Mouse (Mus musculus): Measurements from ENCODE around the gene Polr3h. TPM values are rescaled to one million over a fixed set of nuclear protein-coding genes. Genes with fewer than 3 reads are reported as not detected.
A peak's percentile ranks its signal among the peaks of the same experiment; 100 is the strongest.

Polr3h gene
- total RNA-seq, 2 experiments from 2014 or later: 50.1 to 56.8 TPM

DNA sequence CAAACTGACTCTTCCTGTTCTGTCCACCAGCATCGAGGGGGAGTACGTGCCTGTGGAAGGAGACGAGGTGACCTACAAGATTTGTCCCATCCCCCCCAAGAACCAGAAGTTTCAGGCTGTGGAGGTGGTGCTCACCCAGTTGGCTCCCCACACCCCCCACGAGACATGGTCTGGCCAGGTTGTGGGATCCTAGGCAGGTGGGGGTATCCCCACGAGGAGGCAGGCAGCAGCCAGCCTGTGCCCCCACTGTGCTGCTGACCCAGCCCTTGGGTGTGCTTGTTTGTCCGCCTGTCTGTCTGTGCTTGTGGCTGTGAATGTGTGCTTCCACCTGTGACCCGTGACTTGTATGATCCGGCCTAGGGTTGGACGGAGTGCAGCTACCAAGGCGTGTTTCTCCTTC lies 23.0 kb upstream of the Polr3h start:
- no peak for DNase-seq (ENCODE audit: extremely low spot score in 1 of 2, low spot score in 2 of 2)
- no peak overlapping the region for H3K27ac ChIP-seq
- intact Hi-C loops (cut with DNase I): no loop called here
- H3K4me3 ChIP-seq: no peak overlapping the region
- no peak for TF ChIP-seq CTCF (IDR thresholded peaks at IDR 0.05)

DNA sequence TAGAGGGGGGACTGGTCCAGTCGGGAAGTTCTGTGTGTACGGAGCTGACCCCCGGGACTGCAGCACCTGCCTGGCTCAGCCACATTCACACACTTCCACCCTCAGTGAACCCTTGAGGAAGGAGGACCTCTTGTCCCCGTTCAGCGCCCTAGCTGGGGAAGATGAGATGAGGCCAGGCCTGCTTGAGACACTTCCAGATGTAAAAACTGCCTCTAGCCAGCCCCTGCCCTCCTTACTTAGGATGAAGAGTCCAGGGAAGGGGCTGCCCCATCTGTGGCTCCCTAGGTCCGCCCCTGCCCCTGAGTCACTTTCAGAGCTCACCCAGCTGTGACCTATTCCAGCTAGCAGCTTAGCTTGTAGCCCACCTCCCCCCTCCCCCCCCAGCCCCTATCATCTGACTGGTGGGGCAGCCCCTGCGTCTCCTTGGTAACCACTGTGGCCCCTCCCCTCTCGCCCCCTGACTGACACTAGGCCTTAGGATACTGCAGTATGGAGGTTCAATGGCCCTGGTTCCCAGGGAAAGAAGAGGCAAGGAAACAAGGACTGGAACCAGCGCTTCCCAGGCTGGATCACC lies 17.2 kb upstream of the Polr3h start:
- TF ChIP-seq CTCF (IDR thresholded peaks at IDR 0.05): no peak
- intact Hi-C loops (cut with DNase I): no loop called here
- no peak for DNase-seq (ENCODE audit: extremely low spot score in 1 of 2, low spot score in 2 of 2)
- no peak overlapping the region for H3K4me3 ChIP-seq
- H3K27ac ChIP-seq: no peak overlapping the region

DNA sequence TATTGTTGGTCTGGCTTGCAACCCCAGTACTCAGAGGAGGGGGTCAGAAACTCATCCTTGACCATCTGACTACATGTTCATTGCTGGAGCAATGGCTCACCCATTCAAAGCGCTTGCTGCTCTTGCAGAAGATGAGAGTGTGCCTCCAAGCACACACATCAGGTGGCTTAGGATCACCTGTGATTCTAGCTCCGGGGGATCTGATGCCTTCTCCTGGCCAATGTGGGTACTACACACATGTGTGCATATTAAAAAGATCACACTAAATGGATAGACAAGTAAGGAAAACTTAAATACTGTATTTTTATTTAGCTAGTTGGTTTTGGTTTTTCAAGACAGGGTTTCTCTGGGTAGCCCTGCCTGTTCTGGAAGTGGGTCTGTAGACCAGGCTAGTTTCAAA lies 15.0 kb upstream of the Polr3h start:
- H3K4me3 ChIP-seq: no peak overlapping the region
- TF ChIP-seq CTCF (IDR thresholded peaks at IDR 0.05): peak; percentile 28
- no peak for DNase-seq (ENCODE audit: extremely low spot score in 1 of 2, low spot score in 2 of 2)
- intact Hi-C loops (cut with DNase I): no loop called here
- no peak overlapping the region for H3K27ac ChIP-seq

DNA sequence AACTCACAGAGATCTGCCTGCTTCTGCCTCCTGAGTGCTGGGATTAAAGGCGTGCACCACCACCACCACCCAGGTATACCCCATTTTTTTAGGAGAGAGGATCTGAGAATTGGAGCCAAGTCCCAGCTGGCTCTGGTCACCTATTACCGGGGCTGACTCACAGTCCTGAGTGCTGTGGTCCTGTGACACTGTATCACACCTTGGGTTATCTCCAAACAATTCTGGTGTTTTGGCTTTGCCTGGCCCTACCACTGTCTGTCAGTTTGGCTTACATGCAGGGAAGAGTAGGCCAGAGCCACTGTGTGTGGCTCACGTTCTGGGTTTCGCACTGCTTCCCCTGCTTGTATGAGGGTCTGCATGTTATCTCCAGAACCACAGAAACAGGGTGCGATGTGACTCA lies 14.2 kb upstream of the Polr3h start:
- no peak for TF ChIP-seq CTCF (IDR thresholded peaks at IDR 0.05)
- DNase-seq (ENCODE audit: extremely low spot score in 1 of 2, low spot score in 2 of 2): no peak
- Histone ChIP-seq H3K27ac (no peak overlapping the region), H3K4me3 (no peak overlapping the region)
- intact Hi-C loops (cut with DNase I): no loop called here

DNA sequence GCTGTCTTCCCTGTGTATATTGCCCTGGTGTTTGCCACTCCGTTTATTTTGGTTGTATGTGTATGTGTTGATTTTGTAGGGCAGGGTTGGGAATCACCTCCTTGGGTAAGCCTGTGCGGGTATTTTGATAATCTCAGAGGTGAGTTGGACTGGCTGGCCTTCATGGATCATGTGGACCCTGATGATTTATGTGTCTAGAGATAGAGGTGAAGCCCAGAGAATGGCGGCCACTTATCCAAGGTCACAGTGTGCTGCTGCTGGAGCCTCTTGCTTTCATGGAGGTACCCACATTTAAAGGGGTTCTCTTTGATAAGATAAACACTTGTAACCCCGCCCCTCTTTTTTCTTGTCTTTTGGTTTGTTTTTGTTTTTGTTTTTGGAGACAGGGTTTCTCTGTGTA lies 13.7 kb upstream of the Polr3h start:
- no peak for DNase-seq (ENCODE audit: extremely low spot score in 1 of 2, low spot score in 2 of 2)
- Histone ChIP-seq H3K27ac (peak overlapping the region; percentile 19; the same call in 1 of the 2 replicates), H3K4me3 (no peak overlapping the region)
- TF ChIP-seq CTCF (IDR thresholded peaks at IDR 0.05): no peak
- intact Hi-C loops (cut with DNase I): loop anchor here (2.0 kb wide), 2 partner anchors 17 to 51 kb away; no protein-coding TSS in a partner anchor

DNA sequence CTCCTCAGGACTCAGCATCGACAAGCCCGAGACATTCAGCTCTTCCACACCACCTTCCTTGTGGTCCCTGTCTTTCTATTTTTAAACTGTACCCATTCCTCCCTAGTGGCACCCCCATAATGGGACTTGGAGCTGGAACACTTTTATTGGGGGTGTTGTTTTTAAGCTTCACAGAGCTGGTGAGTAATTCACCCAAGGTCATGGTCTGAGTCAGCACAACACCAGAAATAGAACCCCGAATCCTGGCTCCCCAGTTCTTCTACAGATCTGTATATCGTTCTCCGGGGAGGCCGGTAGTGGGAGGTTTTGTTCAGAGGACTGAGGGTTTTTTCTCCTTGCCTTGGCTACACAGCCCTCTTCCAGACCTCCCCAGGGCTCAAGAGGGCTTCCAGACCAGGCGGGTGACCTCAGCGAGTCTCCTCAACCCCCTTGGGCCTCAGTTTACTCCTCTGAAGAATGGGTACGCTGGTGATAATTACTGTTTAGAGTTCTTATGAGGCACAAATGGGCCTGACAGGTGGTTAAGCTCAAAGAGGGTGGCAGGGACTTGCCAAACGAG lies 13.2 kb upstream of the Polr3h start:
- Histone ChIP-seq H3K4me3 (no peak overlapping the region), H3K27ac (peak overlapping the region; percentile 19; the same call in 1 of the 2 replicates)
- TF ChIP-seq CTCF (IDR thresholded peaks at IDR 0.05): no peak
- no peak for DNase-seq (ENCODE audit: extremely low spot score in 1 of 2, low spot score in 2 of 2)
- intact Hi-C loops (cut with DNase I): loop anchor here (2.0 kb wide), 2 partner anchors 18 to 52 kb away; no protein-coding TSS in a partner anchor

DNA sequence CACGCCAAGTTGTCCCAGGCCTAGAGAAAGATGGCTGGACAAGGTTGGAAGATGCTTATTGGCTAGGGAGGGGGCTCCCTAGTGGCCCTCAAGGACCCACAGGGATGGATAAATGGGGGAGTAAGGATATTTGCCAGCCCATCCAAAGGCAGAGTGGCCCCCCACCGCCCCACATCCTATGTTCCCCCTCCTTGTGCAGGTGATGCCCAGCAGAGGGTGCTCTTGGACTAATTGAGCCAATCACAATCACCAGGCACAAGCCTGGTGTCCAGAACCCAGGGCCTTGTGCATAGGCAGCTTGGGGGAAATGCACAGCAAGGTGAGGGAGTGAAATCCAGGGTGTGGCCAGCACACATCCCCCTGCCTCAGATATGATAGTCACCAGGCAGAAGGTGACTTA lies 12.2 kb upstream of the Polr3h start:
- Histone ChIP-seq H3K4me3 (peak overlapping the region; percentile 64), H3K27ac (peak overlapping the region; percentile 87)
- intact Hi-C loops (cut with DNase I): loop anchor here (2.0 kb wide), 2 partner anchors 19 to 53 kb away; no protein-coding TSS in a partner anchor
- peak; percentile 61 for TF ChIP-seq CTCF (IDR thresholded peaks at IDR 0.05)
- DNase-seq (ENCODE audit: extremely low spot score in 1 of 2, low spot score in 2 of 2): no peak

DNA sequence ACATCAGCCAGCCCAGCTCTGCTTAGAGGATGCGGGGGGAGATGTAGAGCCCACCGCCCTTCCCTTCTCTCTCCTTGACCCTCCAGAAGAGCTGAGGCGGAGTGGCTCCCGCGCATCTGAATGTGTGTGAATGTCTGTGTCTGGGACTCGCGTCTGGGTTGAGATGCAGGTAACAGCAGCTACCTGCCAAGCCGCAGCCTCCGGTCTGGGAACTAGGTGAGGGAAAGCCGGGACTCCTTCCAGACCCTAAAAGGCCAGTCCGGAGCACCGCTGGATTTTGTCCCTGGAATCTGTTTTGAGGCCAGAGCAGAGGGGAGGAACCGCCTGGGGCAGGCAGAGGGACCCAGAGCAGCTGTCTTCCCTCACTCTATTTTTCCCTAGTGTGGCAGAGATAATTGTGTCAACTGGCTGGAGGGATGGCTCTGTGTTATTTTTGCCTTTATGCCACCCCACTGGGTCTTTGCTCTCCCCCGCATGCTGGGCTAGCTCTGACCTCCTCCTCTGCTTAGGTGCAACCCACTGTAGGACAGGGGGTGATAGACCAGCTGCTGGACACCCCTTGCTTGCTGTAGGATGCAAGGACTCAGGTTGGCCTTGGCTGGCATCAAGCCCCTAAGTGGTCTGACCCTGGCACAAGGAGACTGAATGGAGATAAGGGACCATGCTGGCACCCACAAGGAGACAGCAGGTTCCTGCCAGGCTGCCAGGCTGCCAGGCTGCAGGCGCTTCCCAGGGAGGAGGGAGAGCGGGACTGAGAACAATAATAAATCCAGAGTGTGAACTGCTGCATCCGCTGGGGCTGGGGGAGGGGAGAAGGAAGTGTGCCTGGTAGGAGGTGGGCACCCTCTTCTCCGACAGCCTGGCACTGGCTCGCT lies 11.3 kb upstream of the Polr3h start:
- peak; percentile 75 for DNase-seq (ENCODE audit: extremely low spot score in 1 of 2, low spot score in 2 of 2)
- intact Hi-C loops (cut with DNase I): no loop called here
- H3K27ac ChIP-seq: peak overlapping the region; percentile 87
- TF ChIP-seq CTCF (IDR thresholded peaks at IDR 0.05): no peak
- H3K4me3 ChIP-seq: peak overlapping the region; percentile 64

DNA sequence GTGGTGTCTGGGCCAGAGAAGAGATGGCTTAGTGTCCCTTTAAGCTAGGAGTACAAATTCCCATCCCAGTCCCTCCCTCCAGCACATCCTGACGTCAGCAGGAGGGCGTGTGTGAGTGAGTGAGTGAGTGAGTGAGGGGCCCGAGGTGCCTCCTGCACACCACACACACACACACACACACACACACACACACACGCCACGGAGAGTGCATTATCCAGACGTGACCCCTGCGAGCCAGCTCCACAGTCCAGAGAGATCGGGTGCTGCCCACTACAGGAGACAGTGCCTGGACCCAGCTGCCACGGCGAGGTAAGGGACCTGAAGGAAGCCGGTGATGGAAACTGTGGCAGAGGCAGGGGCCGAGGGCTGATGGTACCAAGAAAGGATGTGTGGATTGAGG lies 10.6 kb upstream of the Polr3h start, which contains the start of gene Csdc2:
Gene Csdc2, plus strand, starts transcription at position 81 of the 400 bp plus-strand sequence.
- H3K4me3 ChIP-seq: peak within 1 kb of the TSS; percentile 64
- DNase-seq (ENCODE audit: extremely low spot score in 1 of 2, low spot score in 2 of 2): peak; percentile 60 to 66
- peak within 1 kb of the TSS; percentile 87 for H3K27ac ChIP-seq
- intact Hi-C loops (cut with DNase I): no loop called here
- TF ChIP-seq CTCF (IDR thresholded peaks at IDR 0.05): no peak; the same call in none of the 2 replicates

DNA sequence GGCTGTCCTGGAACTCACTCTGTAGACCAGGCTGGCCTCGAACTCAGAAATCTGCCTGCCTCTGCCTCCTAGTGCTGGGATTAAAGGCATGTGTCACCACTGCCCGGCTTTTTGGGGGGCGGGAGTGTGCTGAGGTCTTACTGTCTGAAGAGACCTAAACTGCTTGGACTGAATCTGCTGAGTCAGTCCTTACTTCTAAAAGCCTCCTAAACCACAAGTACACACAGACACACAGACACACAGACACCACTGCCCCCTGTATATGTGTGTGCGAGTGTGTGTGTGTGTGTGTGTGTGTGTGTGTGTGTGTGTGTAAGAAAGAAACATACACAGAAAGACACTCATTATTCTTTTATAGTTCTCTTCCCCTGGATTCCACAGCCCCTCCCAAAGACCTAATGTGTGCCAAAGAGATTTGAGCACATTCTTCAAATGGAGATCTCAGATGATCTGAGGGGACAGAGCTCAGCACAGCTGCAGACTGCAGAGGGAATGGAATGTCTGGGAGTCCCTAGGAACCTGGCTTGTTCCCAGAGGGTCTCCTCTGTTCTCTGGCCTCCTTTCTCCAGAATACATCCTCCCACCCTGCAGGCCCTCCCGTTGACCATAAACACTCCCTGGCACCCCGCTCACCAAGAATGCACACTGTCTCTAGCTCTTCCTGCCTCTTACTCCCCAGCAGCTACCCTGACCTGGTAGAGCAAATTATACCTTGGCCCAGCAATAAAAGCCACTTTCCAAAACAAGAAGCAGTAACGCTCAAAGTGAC lies 10.0 kb upstream of the Polr3h start:
- no peak for TF ChIP-seq CTCF (IDR thresholded peaks at IDR 0.05)
- intact Hi-C loops (cut with DNase I): no loop called here
- DNase-seq (ENCODE audit: extremely low spot score in 1 of 2, low spot score in 2 of 2): no peak
- Histone ChIP-seq H3K4me3 (peak overlapping the region; percentile 64), H3K27ac (peak overlapping the region; percentile 87)

DNA sequence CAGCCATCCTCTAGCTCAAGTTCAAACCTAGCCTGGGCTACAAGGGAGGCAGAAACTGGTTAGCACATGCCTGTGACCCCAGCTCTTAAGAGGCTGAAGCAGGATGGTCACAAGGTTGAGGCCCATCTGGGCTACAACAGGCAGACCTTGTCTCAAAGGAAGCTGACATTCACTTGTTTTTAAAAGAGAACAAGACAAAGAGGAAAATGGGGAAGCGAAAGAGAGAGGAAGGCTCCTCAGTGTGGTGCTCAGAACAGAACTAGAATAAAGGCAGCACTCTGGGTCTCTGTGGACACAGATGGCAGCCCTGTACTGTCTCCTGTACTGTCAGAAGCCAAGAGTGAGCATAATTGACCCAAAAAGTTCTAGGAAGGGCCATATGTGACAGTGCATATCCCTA lies 7.9 kb upstream of the Polr3h start:
- no peak for TF ChIP-seq CTCF (IDR thresholded peaks at IDR 0.05)
- H3K27ac ChIP-seq: no peak overlapping the region
- DNase-seq (ENCODE audit: extremely low spot score in 1 of 2, low spot score in 2 of 2): no peak
- intact Hi-C loops (cut with DNase I): no loop called here
- H3K4me3 ChIP-seq: no peak overlapping the region
